Mouse (Mus musculus): ENCODE measurements around the gene Ms4a10.

The Ms4a10 gene

DNA sequence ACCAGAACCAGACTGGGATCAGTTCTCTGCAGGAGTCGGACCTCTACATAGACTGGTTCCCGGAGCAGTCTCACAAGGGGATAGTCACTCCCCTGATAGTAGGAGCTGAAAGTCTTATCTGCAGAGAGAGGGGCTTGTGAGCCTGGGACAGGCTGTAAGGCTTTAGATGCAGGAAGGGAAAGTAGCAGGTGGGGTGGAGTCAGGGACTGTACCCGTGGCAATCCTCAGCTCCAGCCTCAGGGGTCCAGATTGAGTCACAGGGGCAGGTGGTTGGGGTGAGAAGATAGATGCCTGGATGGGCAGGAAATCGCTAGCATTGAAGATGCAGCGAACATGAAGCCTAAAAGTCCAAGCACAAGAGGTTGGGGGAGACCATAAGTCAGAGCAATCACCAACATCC is 58.0 kb downstream of the Ms4a10 start:
- no peak for DNase-seq (ENCODE audit: low spot score)

DNA sequence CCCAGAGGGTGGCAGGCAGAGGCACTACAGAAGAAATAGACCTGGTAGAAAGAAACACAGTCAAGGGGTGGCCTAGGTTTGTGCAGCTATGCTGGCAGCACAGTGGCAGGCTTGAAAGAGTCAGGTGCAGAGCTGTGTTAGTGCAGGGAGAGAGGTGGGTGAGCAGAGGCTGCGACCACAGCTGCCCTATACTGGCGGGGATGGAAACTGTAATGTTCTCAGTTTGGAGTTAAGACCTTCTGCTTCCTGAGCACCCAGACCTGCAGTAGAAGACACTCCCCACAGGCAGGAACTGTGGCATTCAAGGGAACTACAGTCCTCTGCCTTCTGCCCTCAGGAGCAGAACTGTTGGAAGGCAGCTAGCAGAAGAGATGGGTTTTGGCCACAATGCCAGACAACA is 59.6 kb downstream of the Ms4a10 start:
- no peak for DNase-seq (ENCODE audit: low spot score)

DNA sequence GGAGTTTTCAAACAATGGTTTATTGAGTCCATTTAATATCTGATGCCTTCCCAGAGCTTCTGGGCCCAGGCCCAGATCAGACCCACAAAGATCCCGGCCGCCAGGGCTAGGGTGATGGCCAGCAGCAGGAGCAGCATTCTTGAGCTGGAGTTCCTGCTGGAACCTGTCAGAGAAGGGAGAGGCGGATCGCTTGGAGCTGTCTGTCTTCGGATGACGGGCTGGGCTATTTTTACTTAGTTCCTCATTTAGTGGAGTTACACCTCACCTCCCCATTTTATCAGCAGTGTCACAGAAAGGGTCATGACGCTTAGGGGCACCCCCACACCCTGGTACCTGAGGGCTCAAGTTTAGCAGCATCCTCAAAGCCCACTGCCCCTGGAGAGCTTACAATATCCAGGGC is 60.2 kb downstream of the Ms4a10 start:
- DNase-seq (ENCODE audit: low spot score), result no peak

Data from embryo, embryonic 10 days (tissue).